Mouse (Mus musculus) hindbrain, embryonic 12.5 days (tissue): ENCODE data around the gene Ccdc6. TPM values are rescaled to one million over a fixed set of nuclear protein-coding genes. Genes with fewer than 3 reads are reported as not detected.

ENCODE experiments used
- ATAC-seq: fragments of 200-750 bp; cut with Nextera tagmentation; 2 replicates; pipeline ENCODE4 v1.8.0; 2017; ENCODE audit warnings: moderate TSS enrichment; ENCODE audit not compliant: low FRiP score
- H3K27ac ChIP-seq: fragments of 300-500 bp; sonication (generic); 2 replicates; pipeline ENCODE4 v1.5.1; 2016; ENCODE audit warnings: mild to moderate bottlenecking
- H3K27me3 ChIP-seq: fragments of 300-500 bp; sonication (generic); 2 replicates; pipeline ENCODE4 v1.6.1; 2016; ENCODE audit warnings: mild to moderate bottlenecking
- H3K36me3 ChIP-seq: fragments of 300-500 bp; sonication (generic); 2 replicates; pipeline ENCODE4 v1.6.1; 2016; ENCODE audit warnings: mild to moderate bottlenecking
- H3K4me1 ChIP-seq: fragments of 300-500 bp; sonication (generic); 2 replicates; pipeline ENCODE4 v1.6.1; 2016
- H3K4me2 ChIP-seq: fragments of 300-500 bp; sonication (generic); replicated peaks from 2 replicates; pipeline ENCODE4 v1.6.1; 2016; ENCODE audit warnings: mild to moderate bottlenecking
- H3K4me3 ChIP-seq: fragments of 300-500 bp; sonication (generic); 2 replicates; pipeline ENCODE4 v1.5.1; 2016; ENCODE audit warnings: mild to moderate bottlenecking
- H3K9ac ChIP-seq: fragments of 300-500 bp; sonication (generic); 2 replicates; pipeline ENCODE4 v1.6.1; 2016; ENCODE audit warnings: mild to moderate bottlenecking, moderate library complexity
- H3K9me3 ChIP-seq: fragments of 300-500 bp; sonication (generic); replicated peaks from 2 replicates; pipeline ENCODE4 v1.6.1; 2016; ENCODE audit warnings: mild to moderate bottlenecking
- WGBS: fragments of 180-500 bp; shearing (Covaris S2); methylation state at CpG from one replicate; pipeline ENCODE4 v1.1.7; 2016; 5-methylcytosine and 5-hydroxymethylcytosine counted together
- polyA plus RNA-seq: library from polyadenylated mRNA; unstranded; fragments of >200 nt; fragmentation: Nextera tagmentation; extraction: Ambion mirVana; gene quantifications from 2 replicates; pipeline ENCODE4 v1.2.1, GENCODE M21; 2016

Gene Ccdc6
- polyA plus RNA-seq, 1 experiment from 2014 or later = 17.0 TPM

GRCm38 (mm10) chr10:70071334-70071733 is 25.6 kb upstream of the Ccdc6 start:
- Histone ChIP-seq H3K4me1 (peaks cover 7% of the 10 kb centered on the region), H3K4me2 (no peak overlapping the region), H3K36me3 (no peaks in the 10 kb centered on the region), H3K4me3 (no peak overlapping the region), H3K27ac (no peak overlapping the region), H3K9me3 (peaks cover 4% of the 10 kb centered on the region; the same call in 1 of the 2 replicates), H3K9ac (no peak overlapping the region), H3K27me3 (no peaks in the 10 kb centered on the region)
- no peak for ATAC-seq
- 87% methylated on average over 4 of the region's 4 CpGs for WGBS

- H3K4me1 ChIP-seq = peaks cover 11% of the 10 kb centered on the region
- ATAC-seq = no peak
- H3K27ac ChIP-seq = no peak overlapping the region
- no peak overlapping the region for H3K4me2 ChIP-seq
- H3K4me3 ChIP-seq = no peak overlapping the region
- no peaks in the 10 kb centered on the region for H3K36me3 ChIP-seq
- no peak overlapping the region for H3K9ac ChIP-seq
- WGBS = 71% methylated on average over 4 of the region's 4 CpGs
- H3K27me3 ChIP-seq = no peaks in the 10 kb centered on the region
- no peaks in the 10 kb centered on the region for H3K9me3 ChIP-seq
These were observed 19.5 kb upstream of the Ccdc6 start for GRCm38 (mm10) chr10:70077452-70077851.

GRCm38 (mm10) chr10:70080908-70081307 is 16.0 kb upstream of the Ccdc6 start:
- Histone ChIP-seq H3K27ac (no peak overlapping the region; the same call in 1 of the 2 replicates), H3K4me2 (no peak overlapping the region), H3K4me1 (peaks cover 11% of the 10 kb centered on the region), H3K36me3 (no peaks in the 10 kb centered on the region), H3K9me3 (no peaks in the 10 kb centered on the region), H3K4me3 (no peak overlapping the region), H3K9ac (no peak overlapping the region), H3K27me3 (no peaks in the 10 kb centered on the region)
- no peak for ATAC-seq
- WGBS = 59% methylated on average over 8 of the region's 8 CpGs

GRCm38 (mm10) chr10:70081564-70082175 is 15.3 kb upstream of the Ccdc6 start:
- H3K9ac ChIP-seq = no peak overlapping the region
- H3K9me3 ChIP-seq = no peaks in the 10 kb centered on the region
- peaks cover 11% of the 10 kb centered on the region for H3K4me1 ChIP-seq
- no peak overlapping the region for H3K4me2 ChIP-seq
- no peaks in the 10 kb centered on the region for H3K36me3 ChIP-seq
- ATAC-seq = no peak
- H3K27ac ChIP-seq = no peak overlapping the region; the same call in 1 of the 2 replicates
- no peak overlapping the region for H3K4me3 ChIP-seq
- H3K27me3 ChIP-seq = no peaks in the 10 kb centered on the region
- WGBS = 76% methylated on average over 19 of the region's 19 CpGs

GRCm38 (mm10) chr10:70083241-70083640 is 13.7 kb upstream of the Ccdc6 start:
- H3K9me3 ChIP-seq = 0 out of 2 replicates have a peak, but pooled peaks cover 5% of the 10 kb centered on the region
- H3K27ac ChIP-seq = no peak overlapping the region
- H3K4me2 ChIP-seq = no peak overlapping the region
- WGBS = 92% methylated on average over 5 of the region's 5 CpGs
- H3K4me1 ChIP-seq = peaks cover 5% of the 10 kb centered on the region
- no peak for ATAC-seq
- no peak overlapping the region for H3K4me3 ChIP-seq
- no peaks in the 10 kb centered on the region for H3K27me3 ChIP-seq
- no peak overlapping the region for H3K9ac ChIP-seq
- H3K36me3 ChIP-seq = no peaks in the 10 kb centered on the region

GRCm38 (mm10) chr10:70085256-70085961 is 11.5 kb upstream of the Ccdc6 start:
- H3K4me2 ChIP-seq = no peak overlapping the region
- no peaks in the 10 kb centered on the region for H3K36me3 ChIP-seq
- no peak overlapping the region for H3K27ac ChIP-seq
- WGBS = 82% methylated on average over 12 of the region's 12 CpGs
- H3K4me3 ChIP-seq = no peak overlapping the region
- 0 out of 2 replicates have a peak, but pooled peaks cover 5% of the 10 kb centered on the region for H3K9me3 ChIP-seq
- no peak overlapping the region for H3K9ac ChIP-seq
- H3K27me3 ChIP-seq = no peaks in the 10 kb centered on the region
- ATAC-seq = no peak
- peaks cover 5% of the 10 kb centered on the region for H3K4me1 ChIP-seq

GRCm38 (mm10) chr10:70088788-70089187 is 8.1 kb upstream of the Ccdc6 start:
- WGBS = 90% methylated on average over 5 of the region's 5 CpGs
- Histone ChIP-seq H3K4me1 (no peaks in the 10 kb centered on the region), H3K4me3 (no peak overlapping the region), H3K27me3 (no peaks in the 10 kb centered on the region), H3K36me3 (no peaks in the 10 kb centered on the region), H3K4me2 (no peak overlapping the region), H3K9ac (no peak overlapping the region), H3K27ac (no peak overlapping the region), H3K9me3 (0 out of 2 replicates have a peak, but pooled peaks cover 5% of the 10 kb centered on the region)
- no peak for ATAC-seq

- H3K4me2 ChIP-seq = no peak overlapping the region
- no peaks in the 10 kb centered on the region for H3K27me3 ChIP-seq
- ATAC-seq = no peak
- no peak overlapping the region for H3K9ac ChIP-seq
- H3K4me1 ChIP-seq = peaks cover 17% of the 10 kb centered on the region
- H3K9me3 ChIP-seq = 0 out of 2 replicates have a peak, but pooled peaks cover 5% of the 10 kb centered on the region
- 70% methylated on average over 4 of the region's 4 CpGs for WGBS
- no peak overlapping the region for H3K27ac ChIP-seq
- H3K4me3 ChIP-seq = no peak overlapping the region
- no peaks in the 10 kb centered on the region for H3K36me3 ChIP-seq
These were observed 5.0 kb upstream of the Ccdc6 start for GRCm38 (mm10) chr10:70091876-70092462.

- H3K36me3 ChIP-seq = no peaks in the 10 kb centered on the region
- no peak overlapping the region for H3K9ac ChIP-seq
- no peak overlapping the region for H3K4me2 ChIP-seq
- H3K9me3 ChIP-seq = no peaks in the 10 kb centered on the region
- 58% methylated on average over 1 of the region's 1 CpGs for WGBS
- no peaks in the 10 kb centered on the region for H3K27me3 ChIP-seq
- H3K4me1 ChIP-seq = peaks cover 24% of the 10 kb centered on the region
- H3K27ac ChIP-seq = no peak overlapping the region
- no peak for ATAC-seq
- H3K4me3 ChIP-seq = no peak overlapping the region
These were observed 3.1 kb upstream of the Ccdc6 start for GRCm38 (mm10) chr10:70093782-70094181.

- Histone ChIP-seq H3K27me3 (no peaks in the 10 kb centered on the region), H3K4me3 (peak overlapping the region; percentile 43), H3K9me3 (no peaks in the 10 kb centered on the region), H3K4me1 (peaks cover 36% of the 10 kb centered on the region), H3K36me3 (no peaks in the 10 kb centered on the region), H3K9ac (0 out of 2 replicates have a peak overlapping the region, but pooled peaks have one; percentile 3), H3K27ac (peak overlapping the region; percentile 25; the same call in 1 of the 2 replicates), H3K4me2 (peak overlapping the region; percentile 95)
- peak; percentile 7; the same call in 1 of the 2 replicates for ATAC-seq
- under 1% methylated on average over 14 of the region's 14 CpGs for WGBS
These were observed 1.9 kb upstream of the Ccdc6 start for GRCm38 (mm10) chr10:70095031-70095470.

GRCm38 (mm10) chr10:70095506-70096270 is 1.2 kb upstream of the Ccdc6 start:
- no peak overlapping the region for H3K9ac ChIP-seq
- no peaks in the 10 kb centered on the region for H3K9me3 ChIP-seq
- H3K27me3 ChIP-seq = no peaks in the 10 kb centered on the region
- peaks cover 36% of the 10 kb centered on the region for H3K4me1 ChIP-seq
- H3K4me2 ChIP-seq = peak overlapping the region; percentile 95
- no peaks in the 10 kb centered on the region for H3K36me3 ChIP-seq
- H3K4me3 ChIP-seq = peak overlapping the region; percentile 43
- ATAC-seq = no peak
- 18% methylated on average over 13 of the region's 13 CpGs for WGBS
- H3K27ac ChIP-seq = 0 out of 2 replicates have a peak overlapping the region, but pooled peaks have one; percentile 25
